Mouse (Mus musculus): ENCODE data around the gene Psmd8. TPM values are rescaled to one million over a fixed set of nuclear protein-coding genes. Genes with fewer than 3 reads are reported as not detected.

Gene Psmd8
- polyA plus RNA-seq, 1 experiment from 2014 or later: 303 TPM

DNA sequence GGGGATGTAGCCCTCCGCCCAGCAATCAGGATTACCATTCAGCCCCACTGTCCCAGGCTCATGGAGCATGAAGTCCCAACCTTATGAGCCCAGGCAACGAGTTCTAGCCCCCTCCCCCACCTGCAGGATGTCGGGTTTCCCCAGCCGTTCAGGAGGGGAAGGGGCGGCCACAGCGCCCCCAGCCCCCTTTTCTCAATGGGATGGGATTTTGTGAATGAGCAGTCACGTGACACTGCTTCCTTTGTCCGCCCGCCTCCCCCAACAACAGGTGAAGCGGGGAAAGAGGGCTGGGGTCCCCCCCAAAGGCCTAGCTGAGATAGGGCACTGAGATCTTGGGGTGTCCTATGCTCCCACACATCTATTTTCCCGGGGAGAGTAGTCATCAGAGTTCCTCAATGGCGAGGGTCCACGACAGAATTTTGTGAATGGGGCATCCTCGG lies 11.7 kb downstream of the Psmd8 start:
- peak overlapping the region; percentile 73 for H3K4me2 ChIP-seq
- peaks cover 47% of the 10 kb centered on the region for H3K4me1 ChIP-seq (replicated peaks)
- peaks cover 25% of the 10 kb centered on the region for H3K36me3 ChIP-seq
- no peaks in the 10 kb centered on the region for H3K9me3 ChIP-seq
- under 1% methylated on average over 14 of the region's 14 CpGs for WGBS
- peak overlapping the region; percentile 80 for H3K9ac ChIP-seq
- H3K27ac ChIP-seq: peak overlapping the region; percentile 89
- peaks cover 50% of the 10 kb centered on the region for H3K27me3 ChIP-seq
- ATAC-seq (ENCODE audit: low FRiP score): peak; percentile 36
- H3K4me3 ChIP-seq: peak overlapping the region; percentile 71

DNA sequence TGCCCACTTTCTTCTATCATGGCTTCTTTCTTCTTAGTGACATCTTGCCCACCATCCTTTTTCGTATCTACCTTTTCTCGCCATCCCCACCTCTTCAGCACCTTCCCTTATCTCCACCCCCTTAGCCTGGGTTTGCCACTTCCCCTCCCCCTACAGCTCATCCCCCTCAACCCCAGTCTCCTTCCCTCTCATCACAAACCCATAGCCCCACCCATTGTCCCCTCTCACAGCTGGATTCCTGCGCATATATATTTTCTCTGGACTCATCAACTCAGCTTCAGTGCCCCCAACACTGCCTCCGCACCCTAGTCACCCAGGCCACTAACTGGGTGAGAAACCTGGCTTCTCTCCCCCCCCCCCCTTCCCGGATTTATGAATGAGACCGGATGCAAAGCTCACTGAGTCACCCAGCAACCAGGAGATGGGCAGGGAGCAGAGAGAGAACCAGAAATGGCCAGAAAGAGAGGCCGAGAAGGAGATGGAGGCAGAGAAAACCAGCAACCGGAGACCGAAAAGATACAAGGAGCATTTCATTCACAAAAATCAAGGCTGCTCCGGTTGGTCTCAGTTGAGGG lies 12.3 kb downstream of the Psmd8 start:
- Histone ChIP-seq H3K36me3 (peaks cover 20% of the 10 kb centered on the region), H3K27me3 (peaks cover 44% of the 10 kb centered on the region), H3K4me3 (peak overlapping the region; percentile 71), H3K9ac (peak overlapping the region; percentile 80), H3K4me2 (peak overlapping the region; percentile 73), H3K27ac (peak overlapping the region; percentile 89), H3K4me1 (replicated peaks) (peaks cover 47% of the 10 kb centered on the region), H3K9me3 (no peaks in the 10 kb centered on the region)
- no peak for ATAC-seq (ENCODE audit: low FRiP score)
- WGBS: 3% methylated on average over 10 of the region's 10 CpGs

DNA sequence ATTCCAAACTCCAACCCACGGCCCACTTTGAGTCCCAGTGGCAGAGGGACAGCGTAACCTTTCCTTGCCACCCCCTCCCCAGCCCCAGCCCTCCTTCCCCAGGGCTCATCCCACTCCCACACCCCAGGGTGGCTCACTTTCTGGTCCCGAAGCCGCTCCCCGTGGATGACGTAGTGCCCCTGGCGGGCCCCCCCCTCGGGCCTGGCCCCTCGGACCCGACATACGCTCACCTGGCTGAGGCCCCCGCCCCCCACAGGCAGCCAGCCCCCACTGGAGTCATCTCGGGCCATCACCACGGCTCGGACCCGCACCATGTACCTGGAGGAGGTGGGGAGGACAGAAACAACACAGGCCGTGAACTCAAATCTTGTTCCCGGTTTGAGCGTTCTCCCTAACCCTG lies 12.8 kb downstream of the Psmd8 start:
- 13% methylated on average over 18 of the region's 19 CpGs for WGBS
- Histone ChIP-seq H3K27me3 (peaks cover 39% of the 10 kb centered on the region), H3K27ac (no peak overlapping the region), H3K4me2 (peak overlapping the region; percentile 73), H3K9me3 (no peaks in the 10 kb centered on the region), H3K36me3 (peaks cover 16% of the 10 kb centered on the region), H3K4me1 (replicated peaks) (peaks cover 44% of the 10 kb centered on the region), H3K4me3 (peak overlapping the region; percentile 71), H3K9ac (peak overlapping the region; percentile 80)
- ATAC-seq (ENCODE audit: low FRiP score): no peak

DNA sequence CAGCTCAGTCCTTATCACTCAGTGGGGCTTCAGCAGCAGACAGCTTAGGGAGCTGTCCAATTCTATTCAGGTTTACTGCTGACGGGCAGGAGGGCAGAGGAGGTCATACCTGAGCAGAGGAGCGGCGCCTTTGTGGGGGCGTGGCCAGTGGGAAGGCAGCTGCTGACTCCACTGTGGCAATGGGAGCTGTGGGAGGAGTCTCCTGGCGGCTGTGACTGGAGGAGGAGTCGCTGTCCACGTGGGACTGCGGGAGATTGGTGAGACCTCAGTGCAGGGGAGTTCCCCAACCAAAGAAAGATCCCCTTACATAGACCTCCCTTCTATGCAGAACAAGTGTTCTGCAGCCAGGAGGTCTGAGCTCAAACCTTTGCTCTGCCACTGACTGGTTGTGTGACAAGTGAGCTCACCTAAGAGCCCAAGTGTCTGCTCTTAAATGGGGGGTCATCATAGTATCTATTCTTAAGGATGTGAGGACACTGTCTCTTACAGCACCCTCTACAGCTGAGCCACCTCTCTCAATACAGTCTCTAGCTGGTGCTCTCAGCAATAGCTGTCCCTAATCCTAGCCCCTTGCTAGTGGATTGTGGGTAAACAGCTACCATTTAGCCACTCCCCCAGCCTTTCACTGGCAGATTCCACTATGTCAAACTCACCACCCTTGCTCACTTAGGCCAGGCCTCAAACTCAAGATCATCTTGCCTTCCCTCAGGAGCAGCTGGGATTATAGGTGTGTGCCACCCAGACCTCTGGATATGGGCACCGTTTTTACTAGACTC lies 17.6 kb downstream of the Psmd8 start:
- Histone ChIP-seq H3K4me3 (no peak overlapping the region), H3K9ac (no peak overlapping the region), H3K4me2 (no peak overlapping the region), H3K27ac (no peak overlapping the region), H3K4me1 (replicated peaks) (peaks cover 8% of the 10 kb centered on the region), H3K27me3 (peaks cover 37% of the 10 kb centered on the region), H3K9me3 (no peaks in the 10 kb centered on the region), H3K36me3 (peaks cover 31% of the 10 kb centered on the region)
- 16% methylated on average over 9 of the region's 9 CpGs for WGBS
- ATAC-seq (ENCODE audit: low FRiP score): no peak

DNA sequence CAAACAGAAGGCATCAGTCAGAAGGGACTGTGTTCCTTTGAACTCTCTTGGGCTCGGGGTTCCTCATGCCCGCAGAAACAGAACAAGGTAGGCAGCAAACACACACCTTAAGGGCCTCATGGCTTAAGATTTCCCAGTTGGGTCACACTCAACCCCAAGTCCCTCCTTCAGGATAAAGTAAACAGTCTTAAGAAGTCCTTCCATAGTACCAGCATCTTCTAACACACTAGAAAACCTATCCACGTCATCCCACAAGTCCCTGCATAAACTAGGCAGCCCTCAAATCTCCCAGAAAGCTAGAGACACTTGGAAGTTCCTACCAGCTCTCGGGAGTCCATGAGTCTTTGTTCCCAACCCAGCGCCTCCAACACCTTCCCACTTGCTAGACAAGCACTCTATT lies 18.2 kb downstream of the Psmd8 start:
- no peak for ATAC-seq (ENCODE audit: low FRiP score)
- H3K27me3 ChIP-seq: peaks cover 34% of the 10 kb centered on the region
- 78% methylated on average over 5 of the region's 5 CpGs for WGBS
- H3K27ac ChIP-seq: no peak overlapping the region
- H3K9me3 ChIP-seq: no peaks in the 10 kb centered on the region
- no peak overlapping the region for H3K9ac ChIP-seq
- no peak overlapping the region for H3K4me2 ChIP-seq
- no peak overlapping the region for H3K4me3 ChIP-seq
- H3K4me1 ChIP-seq (replicated peaks): peaks cover 2% of the 10 kb centered on the region; the same call in 1 of the 2 replicates
- H3K36me3 ChIP-seq: peaks cover 31% of the 10 kb centered on the region

DNA sequence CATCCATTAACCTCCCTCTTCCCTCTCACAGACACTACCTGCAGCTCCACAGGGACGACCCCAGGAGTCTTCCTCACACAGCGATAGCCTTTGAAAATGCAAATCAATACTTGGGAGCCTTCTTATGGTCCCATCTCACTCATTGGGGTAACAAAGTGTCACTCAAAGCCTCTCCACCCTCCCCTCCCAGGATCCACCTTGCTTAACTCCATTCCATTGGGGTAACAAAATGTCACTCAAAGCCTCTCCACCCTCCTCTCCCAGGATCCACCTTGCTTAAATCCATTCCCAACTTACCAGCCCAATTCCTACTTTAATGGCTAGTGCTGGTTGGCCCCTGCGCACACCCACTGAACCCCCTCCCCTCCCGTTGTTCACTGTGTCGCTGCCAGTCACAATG lies 22.2 kb downstream of the Psmd8 start:
- 7% methylated on average over 5 of the region's 5 CpGs for WGBS
- Histone ChIP-seq H3K9me3 (no peaks in the 10 kb centered on the region), H3K4me3 (no peak overlapping the region), H3K4me1 (replicated peaks) (peaks cover 15% of the 10 kb centered on the region), H3K27ac (no peak overlapping the region), H3K9ac (no peak overlapping the region), H3K27me3 (peaks cover 27% of the 10 kb centered on the region), H3K4me2 (no peak overlapping the region), H3K36me3 (peaks cover 25% of the 10 kb centered on the region)
- ATAC-seq (ENCODE audit: low FRiP score): no peak

DNA sequence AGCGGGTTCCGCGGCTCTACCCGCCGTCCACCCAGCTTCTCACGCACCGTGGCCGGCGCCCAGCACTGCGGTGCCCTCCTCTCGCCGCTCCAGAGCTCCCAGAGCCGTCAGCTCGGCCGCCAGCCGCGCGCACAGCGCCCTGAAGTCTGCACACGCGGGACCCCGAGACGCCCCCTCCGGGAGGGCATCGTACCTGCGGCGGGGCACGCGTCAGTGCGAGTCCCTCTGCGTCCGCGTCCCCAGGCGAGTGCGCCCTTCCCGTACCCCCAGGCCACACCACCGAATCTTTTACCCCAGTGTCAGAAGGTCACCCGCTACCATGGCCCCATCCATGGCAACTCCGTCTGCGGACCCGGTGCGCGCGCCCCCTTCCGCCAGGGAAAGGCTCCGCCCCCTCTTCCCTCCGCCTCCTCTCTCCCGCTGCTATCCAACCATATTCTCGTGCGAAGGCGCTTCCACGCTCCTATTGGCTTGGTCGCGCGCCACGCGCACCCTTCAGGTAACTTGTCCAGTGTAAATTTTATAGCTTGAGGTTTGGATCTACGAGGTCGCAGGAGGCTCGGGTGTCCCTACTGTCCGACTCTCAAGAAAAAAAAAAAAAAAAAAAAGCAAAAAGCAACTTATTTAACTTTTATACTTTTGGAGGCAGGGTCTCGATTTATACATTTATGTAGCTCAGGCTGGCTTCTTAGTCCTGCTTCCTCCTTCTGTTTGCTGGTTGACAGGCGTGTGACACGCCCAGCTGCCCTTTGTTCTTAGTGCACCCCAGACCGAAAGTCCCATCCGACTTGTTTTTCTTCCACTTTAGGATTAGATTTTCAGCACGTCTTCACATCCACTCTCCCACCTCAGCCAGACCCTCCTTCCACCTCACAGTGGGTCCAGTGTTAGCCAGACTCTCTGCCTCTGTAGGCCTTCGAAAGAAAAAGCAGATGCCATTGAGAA lies 24.4 kb downstream of the Psmd8 start, which contains the start of gene Fam98c:
Fam98c (minus strand) TSS at position 397 of the 945 bp plus-strand sequence.
- Histone ChIP-seq H3K4me3 (peak within 1 kb of the TSS; percentile 80), H3K9ac (peak within 1 kb of the TSS; percentile 84), H3K36me3 (peaks cover 9% of the 10 kb centered on the region; the same call in 1 of the 2 replicates), H3K27me3 (peaks cover 31% of the 10 kb centered on the region), H3K27ac (peak within 1 kb of the TSS; percentile 91), H3K9me3 (no peaks in the 10 kb centered on the region), H3K4me2 (peak within 1 kb of the TSS; percentile 92), H3K4me1 (replicated peaks) (peaks cover 15% of the 10 kb centered on the region)
- ATAC-seq (ENCODE audit: low FRiP score): peak; percentile 84
- WGBS: 3% methylated on average over 65 of the region's 68 CpGs

DNA sequence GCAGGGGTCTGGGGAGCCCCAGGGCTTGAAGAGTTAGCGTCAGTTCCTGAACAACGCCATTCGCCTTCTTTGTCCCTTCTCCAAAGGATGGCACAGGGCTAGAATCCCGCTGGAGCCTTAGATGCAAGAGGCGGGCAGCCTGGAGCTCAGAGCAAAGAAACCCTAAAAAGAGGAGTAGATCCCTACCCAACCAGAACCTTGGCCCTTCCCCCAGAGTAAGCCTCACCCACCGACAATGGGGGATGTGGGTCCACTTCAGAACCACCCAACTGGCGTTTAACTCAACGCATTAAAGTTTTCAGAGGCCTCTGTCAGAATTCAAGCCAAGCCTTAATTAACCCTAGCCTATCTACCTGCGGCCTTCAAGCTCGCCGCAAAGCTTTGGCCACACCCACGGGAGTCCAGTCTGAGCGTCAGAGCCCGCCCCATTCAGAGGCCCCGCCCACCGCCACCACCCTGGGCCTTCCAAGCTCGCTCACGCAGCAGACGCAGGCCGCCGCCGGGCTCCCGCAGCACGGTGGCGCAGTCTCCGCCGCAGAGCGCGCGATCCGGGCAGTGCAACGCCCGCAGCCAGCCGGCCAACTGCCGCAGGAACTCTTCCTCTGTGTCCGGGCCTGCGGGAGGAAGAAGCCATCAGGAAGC lies 25.2 kb downstream of the Psmd8 start:
- Histone ChIP-seq H3K4me1 (replicated peaks) (peaks cover 15% of the 10 kb centered on the region), H3K36me3 (0 out of 2 replicates have a peak, but pooled peaks cover 4% of the 10 kb centered on the region), H3K9ac (peak overlapping the region; percentile 84), H3K27me3 (peaks cover 30% of the 10 kb centered on the region), H3K9me3 (no peaks in the 10 kb centered on the region), H3K4me2 (peak overlapping the region; percentile 92), H3K27ac (peak overlapping the region; percentile 91), H3K4me3 (peak overlapping the region; percentile 80)
- 7% methylated on average over 37 of the region's 37 CpGs for WGBS
- ATAC-seq (ENCODE audit: low FRiP score): peak; percentile 91

DNA sequence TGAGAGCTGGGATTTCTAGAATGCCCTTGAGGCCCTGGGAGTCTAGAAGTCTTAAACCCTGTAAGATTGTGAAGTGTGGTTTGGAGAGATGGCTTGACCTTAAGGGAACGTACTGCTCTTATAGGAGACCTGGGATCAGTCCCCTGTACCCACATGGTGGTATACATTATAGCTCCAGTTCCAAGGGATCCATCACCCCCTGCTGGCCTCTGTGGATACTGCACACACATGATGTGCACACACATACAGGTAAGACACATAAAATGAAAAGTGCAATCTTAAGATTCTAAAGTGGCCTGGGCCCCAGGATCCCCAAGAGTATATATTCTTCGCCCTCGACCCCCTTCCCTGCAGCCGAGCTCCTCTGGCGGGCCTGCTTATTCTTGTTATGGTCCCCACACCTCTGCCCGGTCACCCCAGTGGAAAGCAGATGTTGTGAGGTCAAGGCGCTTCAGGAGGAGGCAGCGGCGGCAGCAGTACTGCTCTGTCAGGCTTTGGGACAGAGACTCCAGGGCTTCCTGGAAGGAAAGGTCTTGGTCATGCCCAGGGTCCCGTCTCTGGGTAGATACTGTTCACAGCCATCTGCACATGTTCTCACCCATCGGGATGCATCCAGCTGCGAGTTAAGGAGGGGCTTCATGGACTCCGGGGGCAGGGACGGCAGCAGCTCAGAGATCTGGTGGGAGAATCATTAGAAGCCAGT lies 26.3 kb downstream of the Psmd8 start:
- Histone ChIP-seq H3K9ac (no peak overlapping the region), H3K4me3 (no peak overlapping the region), H3K27ac (no peak overlapping the region), H3K36me3 (0 out of 2 replicates have a peak, but pooled peaks cover 4% of the 10 kb centered on the region), H3K27me3 (peaks cover 18% of the 10 kb centered on the region), H3K9me3 (no peaks in the 10 kb centered on the region), H3K4me2 (no peak overlapping the region), H3K4me1 (replicated peaks) (peaks cover 15% of the 10 kb centered on the region)
- 94% methylated on average over 14 of the region's 14 CpGs for WGBS
- no peak for ATAC-seq (ENCODE audit: low FRiP score)

DNA sequence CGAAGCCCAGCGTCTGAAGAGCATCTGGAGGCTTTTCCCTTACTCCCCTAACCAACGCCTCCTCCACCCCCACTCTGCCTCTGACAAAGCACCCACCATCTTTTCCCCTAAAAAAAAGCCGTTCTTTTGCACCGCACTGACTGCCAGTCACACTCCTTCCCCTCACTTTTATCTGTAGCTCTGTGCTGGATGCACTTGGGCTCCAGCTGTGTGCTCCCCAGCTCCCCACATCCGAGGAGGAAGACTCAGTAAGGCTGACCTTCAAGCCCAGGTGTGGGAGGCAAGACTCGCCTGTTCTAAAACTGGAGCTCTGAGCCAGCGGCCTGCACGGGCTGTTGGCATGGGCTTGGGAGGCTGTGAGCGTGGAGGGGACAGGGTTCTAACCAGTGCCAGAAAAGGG lies 29.0 kb downstream of the Psmd8 start:
- H3K4me3 ChIP-seq: no peak overlapping the region
- no peak overlapping the region for H3K4me2 ChIP-seq
- 68% methylated on average over 10 of the region's 10 CpGs for WGBS
- ATAC-seq (ENCODE audit: low FRiP score): no peak
- peaks cover 3% of the 10 kb centered on the region; the same call in 1 of the 2 replicates for H3K27me3 ChIP-seq
- H3K36me3 ChIP-seq: 0 out of 2 replicates have a peak, but pooled peaks cover 4% of the 10 kb centered on the region
- H3K4me1 ChIP-seq (replicated peaks): peaks cover 10% of the 10 kb centered on the region
- H3K27ac ChIP-seq: no peak overlapping the region
- no peak overlapping the region for H3K9ac ChIP-seq
- no peaks in the 10 kb centered on the region for H3K9me3 ChIP-seq

DNA sequence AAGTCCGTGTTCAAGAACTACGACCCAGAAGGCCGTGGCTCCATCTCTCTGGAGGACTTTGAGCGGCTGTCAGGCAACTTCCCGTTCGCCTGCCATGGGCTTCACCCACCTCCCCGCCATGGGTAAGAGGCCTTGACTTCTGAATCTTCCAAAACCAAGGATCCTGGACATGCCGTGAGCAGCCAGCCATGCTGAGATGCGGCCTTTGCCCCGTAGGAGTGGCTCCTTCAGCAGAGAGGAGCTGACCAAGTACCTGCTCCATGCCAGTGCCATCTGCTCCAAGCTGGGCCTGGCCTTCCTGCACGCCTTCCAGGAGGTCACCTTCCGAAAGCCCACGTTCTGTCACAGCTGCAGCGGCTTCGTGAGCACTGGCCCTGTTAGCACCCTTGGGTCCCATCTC lies 31.7 kb downstream of the Psmd8 start:
- no peak for ATAC-seq (ENCODE audit: low FRiP score)
- H3K27ac ChIP-seq: no peak overlapping the region
- H3K9ac ChIP-seq: no peak overlapping the region
- no peak overlapping the region for H3K4me2 ChIP-seq
- WGBS: 92% methylated on average over 15 of the region's 15 CpGs
- no peaks in the 10 kb centered on the region for H3K4me1 ChIP-seq (replicated peaks)
- H3K9me3 ChIP-seq: no peaks in the 10 kb centered on the region
- H3K27me3 ChIP-seq: peaks cover 3% of the 10 kb centered on the region; the same call in 1 of the 2 replicates
- no peaks in the 10 kb centered on the region for H3K36me3 ChIP-seq
- H3K4me3 ChIP-seq: no peak overlapping the region

Data from hindbrain, embryonic 13.5 days (tissue).